Mouse (Mus musculus) lung, postnatal 0 days (tissue): ENCODE results near the gene Aldh1l1.

Experiments
- CTCF ChIP-seq: IDR thresholded peaks from 2 replicates; pipeline ENCODE4 v1.5.1; 2016; ENCODE audit warnings: antibody characterized with exemption, mild to moderate bottlenecking
- EP300 ChIP-seq: IDR thresholded peaks from 2 replicates; pipeline ENCODE4 v1.6.1; 2016; ENCODE audit warnings: antibody characterized with exemption, mild to moderate bottlenecking, control low read depth

GRCm38 (mm10) chr6:90461181-90461580 is 25.0 kb upstream of the Aldh1l1 start:
- TF ChIP-seq CTCF: no peak
- TF ChIP-seq EP300: no peak
